Mouse (Mus musculus): ENCODE measurements around the gene Cfap77.

DNA sequence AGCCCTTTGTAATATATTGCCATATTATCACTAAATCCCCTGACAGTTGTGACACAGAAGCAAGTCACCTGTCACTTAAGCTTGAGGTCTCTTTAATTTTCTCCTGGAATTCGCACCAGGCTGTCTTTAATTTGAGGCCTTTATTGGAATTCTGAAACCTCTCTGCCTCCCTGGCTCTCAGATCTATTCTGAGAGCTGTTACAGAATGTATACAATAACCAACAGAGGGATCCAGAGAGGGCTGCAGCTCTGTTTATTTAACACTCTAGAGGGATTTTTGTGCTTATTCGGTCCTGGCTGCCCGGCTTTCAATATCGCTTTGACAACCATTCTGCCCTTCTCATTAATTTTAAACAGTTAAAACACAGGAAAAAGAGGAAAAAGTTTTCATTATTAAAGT, 170.0 kb downstream of the Cfap77 start:
- TF ChIP-seq CTCF (IDR thresholded peaks at IDR 0.05; ENCODE audit: low read depth, low read length): no peak
- no peak for TF ChIP-seq POLR2A (IDR thresholded peaks at IDR 0.05; ENCODE audit: borderline replicate concordance, low read depth, low read length)
